Mouse (Mus musculus): ENCODE measurements around the gene Cs. TPM values are rescaled to one million over a fixed set of nuclear protein-coding genes. Genes with fewer than 3 reads are reported as not detected.

Gene Cs
- polyA plus RNA-seq, 1 experiment from 2014 or later = 424 TPM

Small RNA genes within 50 kb of the gene (microRNA-seq; reads per million reads assigned to microRNA genes)
- gene Gm25361 (ENCODE audit: borderline number of aligned reads) = not detected
- gene Gm26308 (ENCODE audit: borderline number of aligned reads) = not detected
- 0.75 reads per million, percentile 6 among the genes with 10 or more reads in this experiment for gene Mir6914 (ENCODE audit: borderline number of aligned reads)
- gene Mir6915 (ENCODE audit: borderline number of aligned reads) = 1.0 reads per million, percentile 13 among the genes with 10 or more reads in this experiment

Other genes starting within 250 kb of the Cs start
- gene Baz2a, start 246.2 kb upstream of the Cs start, polyA plus RNA-seq (2014; fragmentation: Nextera tagmentation; extraction: Ambion mirVana) = 10.9 and 21.7 TPM in 2 replicates
- 36.1 and 38.5 TPM in 2 replicates for gene Rbms2, start 157.4 kb upstream of the Cs start, polyA plus RNA-seq (2014; fragmentation: Nextera tagmentation; extraction: Ambion mirVana)
- 0.89 and 1.3 TPM in 2 replicates for gene Gls2, start 143.3 kb upstream of the Cs start, polyA plus RNA-seq (2014; fragmentation: Nextera tagmentation; extraction: Ambion mirVana)
- gene Spryd4, start 125.9 kb upstream of the Cs start, polyA plus RNA-seq (2014; fragmentation: Nextera tagmentation; extraction: Ambion mirVana) = 40.4 and 41.4 TPM in 2 replicates
- not detected in 2 replicates for gene Mip, start 111.9 kb upstream of the Cs start, polyA plus RNA-seq (2014; fragmentation: Nextera tagmentation; extraction: Ambion mirVana)
- 33.1 and 34.2 TPM in 2 replicates for gene Timeless, start 105.7 kb upstream of the Cs start, polyA plus RNA-seq (2014; fragmentation: Nextera tagmentation; extraction: Ambion mirVana)
- 0.24 TPM in 1 of 2 replicates, not detected in the other for gene Apon, start 83.6 kb upstream of the Cs start, polyA plus RNA-seq (2014; fragmentation: Nextera tagmentation; extraction: Ambion mirVana)
- gene Apof, start 69.1 kb upstream of the Cs start, polyA plus RNA-seq (2014; fragmentation: Nextera tagmentation; extraction: Ambion mirVana) = 0.49 TPM in 1 of 2 replicates, not detected in the other
- gene Stat2, start 67.2 kb upstream of the Cs start, polyA plus RNA-seq (2014; fragmentation: Nextera tagmentation; extraction: Ambion mirVana) = 8.6 and 11.0 TPM in 2 replicates
- 0.86 and 0.89 TPM in 2 replicates for gene Il23a, start 39.0 kb upstream of the Cs start, polyA plus RNA-seq (2014; fragmentation: Nextera tagmentation; extraction: Ambion mirVana)
- 25.9 and 27.7 TPM in 2 replicates for gene Pan2, start 34.4 kb upstream of the Cs start, polyA plus RNA-seq (2014; fragmentation: Nextera tagmentation; extraction: Ambion mirVana)
- gene Cnpy2, start 15.3 kb upstream of the Cs start, polyA plus RNA-seq (2014; fragmentation: Nextera tagmentation; extraction: Ambion mirVana) = 206 and 224 TPM in 2 replicates
- gene Coq10a, start 31.3 kb downstream of the Cs start, polyA plus RNA-seq (2014; fragmentation: Nextera tagmentation; extraction: Ambion mirVana) = 12.6 and 14.0 TPM in 2 replicates
- 9.3 and 11.7 TPM in 2 replicates for gene Ankrd52, start 39.4 kb downstream of the Cs start, polyA plus RNA-seq (2014; fragmentation: Nextera tagmentation; extraction: Ambion mirVana)
- gene Slc39a5, start 63.5 kb downstream of the Cs start, polyA plus RNA-seq (2014; fragmentation: Nextera tagmentation; extraction: Ambion mirVana) = 0.52 TPM in 1 of 2 replicates, not detected in the other
- gene Nabp2, start 73.8 kb downstream of the Cs start, polyA plus RNA-seq (2014; fragmentation: Nextera tagmentation; extraction: Ambion mirVana) = 61.6 and 70.8 TPM in 2 replicates
- gene Rnf41, start 73.9 kb downstream of the Cs start, polyA plus RNA-seq (2014; fragmentation: Nextera tagmentation; extraction: Ambion mirVana) = 24.5 and 24.8 TPM in 2 replicates
- 70.8 and 82.8 TPM in 2 replicates for gene Smarcc2, start 121.5 kb downstream of the Cs start, polyA plus RNA-seq (2014; fragmentation: Nextera tagmentation; extraction: Ambion mirVana)
- 1,242 and 1,345 TPM in 2 replicates for gene Myl6, start 156.4 kb downstream of the Cs start, polyA plus RNA-seq (2014; fragmentation: Nextera tagmentation; extraction: Ambion mirVana)
- gene Myl6b, start 161.0 kb downstream of the Cs start, polyA plus RNA-seq (2014; fragmentation: Nextera tagmentation; extraction: Ambion mirVana) = 3.3 and 5.4 TPM in 2 replicates
- 14.5 and 18.7 TPM in 2 replicates for gene Esyt1, start 188.1 kb downstream of the Cs start, polyA plus RNA-seq (2014; fragmentation: Nextera tagmentation; extraction: Ambion mirVana)
- gene Zc3h10, start 210.0 kb downstream of the Cs start, polyA plus RNA-seq (2014; fragmentation: Nextera tagmentation; extraction: Ambion mirVana) = 7.7 and 8.0 TPM in 2 replicates
- gene Rpl41, start 211.6 kb downstream of the Cs start, polyA plus RNA-seq (2014; fragmentation: Nextera tagmentation; extraction: Ambion mirVana) = 2,515 and 2,664 TPM in 2 replicates
- 162 and 163 TPM in 2 replicates for gene Pa2g4, start 228.3 kb downstream of the Cs start, polyA plus RNA-seq (2014; fragmentation: Nextera tagmentation; extraction: Ambion mirVana)

All from heart, embryonic 11.5 days (tissue).